Mouse (Mus musculus) frontal cortex, postnatal 36 days (tissue): ENCODE data around the gene Cdh22.

ENCODE experiments used
- DNase-seq, 2 experiments: peaks; one replicate each; pipeline ENCODE4 v3.0.0; 2022; ENCODE audit warnings: low spot score in 2 of 2

The Cdh22 gene

DNA sequence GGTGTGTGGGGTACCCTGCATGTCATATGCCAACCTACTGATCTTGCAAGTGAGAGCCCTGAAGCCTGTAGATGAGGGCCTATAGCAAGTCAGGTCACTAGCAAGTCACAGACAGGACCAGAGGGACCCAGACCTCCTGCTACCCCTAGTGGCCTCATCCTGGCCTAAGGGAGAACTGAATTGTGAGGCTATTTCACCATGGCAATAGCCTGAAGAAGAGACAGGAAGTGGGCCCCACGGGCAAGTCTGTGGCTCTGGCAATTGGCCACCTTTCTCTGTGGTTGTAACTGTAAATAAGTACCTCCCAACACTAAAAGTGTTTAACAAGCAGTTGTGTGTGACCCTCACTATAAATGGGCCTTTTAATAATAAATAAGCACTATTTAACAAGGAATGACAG is 16.2 kb upstream of the Cdh22 start:
- DNase-seq = no peak

- DNase-seq = no peak
Observed at GRCm38 (mm10) chr2:165248967-165249366, 14.3 kb upstream of the Cdh22 start.

GRCm38 (mm10) chr2:165246349-165246748 is 11.7 kb upstream of the Cdh22 start:
- DNase-seq = no peak

- DNase-seq = no peak
Observed at GRCm38 (mm10) chr2:165243122-165243720, 8.6 kb upstream of the Cdh22 start.

DNA sequence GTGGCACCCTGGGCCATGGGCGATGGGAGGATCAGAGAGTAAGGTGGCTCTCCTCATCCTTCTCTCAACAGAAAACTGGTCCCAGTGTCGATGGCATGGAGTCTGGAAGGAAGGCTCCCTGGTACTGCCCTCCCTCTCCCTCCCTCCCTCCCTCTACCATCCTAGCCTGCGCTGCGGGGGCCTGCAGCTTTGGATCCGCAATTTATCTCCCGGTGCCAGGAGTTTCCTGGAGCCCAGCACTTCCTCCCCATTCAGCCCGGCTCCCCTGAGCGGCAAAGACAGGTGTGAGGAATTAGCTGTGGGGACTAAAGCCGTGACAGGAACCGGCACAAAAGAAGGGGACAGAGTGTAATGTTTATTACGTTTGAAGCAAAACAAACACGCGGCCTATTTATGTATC is 7.9 kb upstream of the Cdh22 start:
- no peak for DNase-seq

- DNase-seq = no peak
Observed at GRCm38 (mm10) chr2:165241786-165242185, 7.1 kb upstream of the Cdh22 start.

DNA sequence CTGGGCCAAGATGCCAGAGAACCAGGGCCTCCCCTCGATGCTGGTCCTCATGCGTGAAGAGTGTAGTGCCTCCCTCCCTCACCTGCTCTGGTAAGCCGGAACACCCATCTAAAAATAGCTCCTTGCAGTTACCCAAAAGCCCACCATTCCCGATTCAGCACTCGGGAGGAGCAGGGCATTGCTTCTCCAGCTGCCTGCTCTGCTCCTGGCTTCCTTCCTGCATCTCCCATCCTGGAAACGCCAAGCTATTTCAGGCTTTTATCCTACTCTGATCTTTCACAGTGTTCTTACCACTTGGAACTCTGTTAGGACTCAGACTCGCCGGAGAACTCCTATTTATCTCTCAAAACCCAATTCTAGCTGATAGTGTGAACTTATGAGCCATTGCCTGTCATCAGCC is 5.7 kb upstream of the Cdh22 start:
- DNase-seq = no peak

- no peak for DNase-seq
Observed at GRCm38 (mm10) chr2:165239533-165240144, 5.0 kb upstream of the Cdh22 start.

DNA sequence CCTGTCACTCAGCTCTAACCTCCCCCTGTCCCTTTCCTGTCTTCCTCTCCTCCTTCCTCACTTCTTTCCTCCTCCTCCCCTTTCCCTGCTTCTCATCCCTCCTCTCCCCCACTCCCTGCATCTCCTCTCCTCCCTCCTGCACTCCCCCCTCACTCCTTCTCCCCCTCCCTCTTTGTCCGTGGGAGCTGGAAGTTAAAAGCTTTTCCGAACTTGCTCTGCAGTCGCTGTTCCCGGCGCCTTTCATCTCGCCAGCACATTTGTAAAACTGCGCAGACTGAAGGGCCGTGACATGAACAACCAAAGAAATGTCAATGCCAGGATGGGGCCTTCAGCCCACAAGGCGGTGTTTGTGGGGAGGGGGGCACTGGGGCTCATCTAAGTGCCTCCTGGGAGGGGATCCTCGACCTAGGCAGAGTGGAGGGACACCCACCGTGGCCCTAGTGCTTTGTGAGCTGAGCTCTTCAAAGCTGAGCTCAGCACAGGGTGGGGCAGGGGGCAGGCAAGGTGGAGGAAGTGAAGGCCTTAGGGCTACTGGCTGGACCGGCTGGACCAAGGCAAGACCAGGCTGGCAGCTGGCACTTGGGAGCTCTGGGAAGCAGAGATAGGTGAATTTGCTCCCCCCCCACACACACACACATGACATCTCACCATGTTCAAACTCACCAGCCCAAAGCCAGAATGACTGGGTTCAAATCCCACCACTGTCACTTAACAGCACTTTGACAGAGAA is 3.9 kb upstream of the Cdh22 start:
- no peak for DNase-seq

GRCm38 (mm10) chr2:165234291-165234612 is 401 bp downstream of the Cdh22 start:
- DNase-seq = no peak

GRCm38 (mm10) chr2:165233491-165234290 is 962 bp downstream of the Cdh22 start:
- DNase-seq = peak in 1 of 2 experiments; percentile 53

DNA sequence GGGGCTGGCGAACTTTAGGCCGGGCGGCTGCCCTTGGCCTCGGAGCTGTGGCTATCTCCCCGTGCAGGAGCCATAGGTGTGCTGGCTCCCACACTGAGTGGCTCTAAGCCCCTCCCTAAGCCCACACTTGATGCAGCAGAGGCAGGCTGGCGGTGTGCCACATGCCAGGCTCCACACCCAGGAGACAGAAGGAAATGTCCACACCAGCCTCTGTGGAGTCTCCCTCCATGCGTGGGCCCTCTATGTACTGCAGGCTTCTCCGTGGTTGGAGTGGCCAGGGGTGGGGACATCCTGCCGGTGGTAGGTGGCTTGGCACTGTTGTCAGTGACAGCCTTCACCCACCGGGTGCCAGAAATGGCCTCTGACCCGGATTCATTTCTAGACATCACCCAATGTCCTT is 5.6 kb downstream of the Cdh22 start:
- DNase-seq = no peak

DNA sequence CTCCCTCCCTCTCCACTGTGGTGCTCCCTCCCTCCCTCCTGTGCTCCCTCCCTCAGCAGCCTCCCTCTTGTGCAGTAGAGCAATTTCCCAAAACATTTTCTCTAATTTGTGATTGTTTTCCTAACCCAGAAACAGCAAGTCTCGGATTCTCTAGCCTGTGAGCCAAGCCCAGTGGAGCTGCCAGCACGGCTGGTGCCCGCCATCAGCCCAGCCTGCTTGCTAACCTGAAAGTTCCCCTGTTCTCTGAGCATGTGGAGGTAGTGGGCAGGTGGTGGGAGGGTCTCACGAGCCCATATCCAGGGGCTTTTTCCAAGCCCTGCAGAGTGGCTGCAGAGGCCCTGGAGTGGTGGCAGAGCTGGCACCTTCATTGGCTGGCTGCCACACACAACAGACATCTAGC is 10.8 kb downstream of the Cdh22 start:
- DNase-seq = no peak

GRCm38 (mm10) chr2:165221952-165222351 is 12.7 kb downstream of the Cdh22 start:
- no peak for DNase-seq

DNA sequence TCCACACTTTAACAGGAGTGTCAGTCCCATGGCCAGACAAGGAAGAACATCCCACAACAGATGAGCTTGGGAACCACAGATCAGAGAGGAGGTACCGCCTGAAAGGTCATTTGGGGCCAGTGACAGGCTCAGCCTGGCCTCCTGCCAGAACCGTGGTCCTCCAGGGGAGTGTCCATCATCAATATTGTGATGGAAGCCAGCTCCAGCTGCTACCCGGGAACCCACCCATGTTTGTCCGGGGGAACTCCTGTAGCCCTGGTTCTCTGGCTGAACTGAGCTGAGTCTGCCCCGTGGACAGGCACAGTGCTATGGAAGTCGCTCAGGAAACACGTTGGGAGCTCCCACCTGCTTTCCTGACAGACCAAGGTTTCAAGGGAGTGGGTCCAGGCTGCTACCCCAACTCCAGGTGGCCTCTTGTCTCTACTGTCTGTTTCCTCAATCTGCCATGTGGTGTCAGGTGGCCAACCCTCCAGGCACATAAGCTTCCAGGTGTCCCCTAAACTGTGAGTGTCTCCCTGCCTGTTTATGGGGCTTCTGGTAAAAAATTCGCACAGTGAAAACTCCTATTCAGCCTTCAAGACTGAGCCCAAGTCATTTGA is 14.2 kb downstream of the Cdh22 start:
- no peak for DNase-seq

DNA sequence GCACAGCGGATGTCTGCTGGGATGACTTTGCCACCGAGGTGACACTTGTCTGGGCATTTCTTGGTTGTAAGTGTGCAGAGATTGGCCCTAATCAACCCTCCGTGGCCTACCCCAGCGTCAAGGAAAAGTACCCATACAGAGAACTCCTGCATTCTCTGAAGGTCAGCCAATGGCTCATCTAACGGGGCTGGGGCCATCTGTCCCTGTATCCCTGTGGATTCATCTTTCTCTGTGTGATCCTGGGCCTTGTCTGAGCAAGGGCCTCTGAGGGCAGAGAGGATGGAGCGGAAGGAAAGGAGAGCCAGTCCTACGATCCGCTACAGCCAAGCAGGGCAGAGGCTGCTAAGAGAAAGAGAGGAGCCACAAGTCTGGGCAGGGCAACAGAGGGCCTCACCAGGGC is 15.7 kb downstream of the Cdh22 start:
- no peak for DNase-seq

DNA sequence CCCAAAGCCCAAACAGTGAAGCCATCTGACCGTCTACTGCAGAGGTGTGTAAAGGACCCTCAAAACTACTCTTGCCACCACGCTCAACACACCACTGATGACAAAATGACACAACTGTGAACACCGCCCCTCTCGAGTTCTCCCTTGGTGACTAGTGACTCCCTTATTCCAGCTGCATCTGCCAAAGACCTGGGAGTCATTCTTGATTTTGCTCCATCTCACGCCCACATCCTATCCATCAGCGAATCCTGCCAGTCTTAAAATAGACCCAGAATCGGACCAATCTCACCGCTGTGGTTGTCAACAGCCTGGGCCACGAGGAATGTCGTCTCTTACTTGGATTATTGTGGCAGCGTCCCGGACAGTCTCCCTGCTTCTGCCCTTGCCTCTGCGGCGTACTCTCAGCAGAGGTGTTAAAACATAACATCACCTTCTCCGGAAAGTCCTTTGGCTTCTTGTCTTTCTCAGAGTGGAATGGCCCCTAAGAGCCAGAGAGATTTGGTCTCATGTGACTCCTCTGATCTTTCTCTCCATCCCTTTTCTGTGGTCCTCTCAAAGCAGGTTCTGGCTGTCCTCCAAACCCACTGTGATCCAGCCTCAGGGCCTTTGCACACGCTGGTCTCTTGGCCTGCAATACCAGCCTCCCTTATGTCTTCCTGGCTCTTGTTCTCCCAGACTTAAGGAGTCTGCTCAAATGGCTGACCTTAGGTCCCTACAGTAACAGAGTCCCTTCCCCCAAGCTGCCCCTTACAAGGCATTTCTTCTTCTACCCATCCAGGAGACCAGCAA is 17.1 kb downstream of the Cdh22 start:
- DNase-seq = no peak

DNA sequence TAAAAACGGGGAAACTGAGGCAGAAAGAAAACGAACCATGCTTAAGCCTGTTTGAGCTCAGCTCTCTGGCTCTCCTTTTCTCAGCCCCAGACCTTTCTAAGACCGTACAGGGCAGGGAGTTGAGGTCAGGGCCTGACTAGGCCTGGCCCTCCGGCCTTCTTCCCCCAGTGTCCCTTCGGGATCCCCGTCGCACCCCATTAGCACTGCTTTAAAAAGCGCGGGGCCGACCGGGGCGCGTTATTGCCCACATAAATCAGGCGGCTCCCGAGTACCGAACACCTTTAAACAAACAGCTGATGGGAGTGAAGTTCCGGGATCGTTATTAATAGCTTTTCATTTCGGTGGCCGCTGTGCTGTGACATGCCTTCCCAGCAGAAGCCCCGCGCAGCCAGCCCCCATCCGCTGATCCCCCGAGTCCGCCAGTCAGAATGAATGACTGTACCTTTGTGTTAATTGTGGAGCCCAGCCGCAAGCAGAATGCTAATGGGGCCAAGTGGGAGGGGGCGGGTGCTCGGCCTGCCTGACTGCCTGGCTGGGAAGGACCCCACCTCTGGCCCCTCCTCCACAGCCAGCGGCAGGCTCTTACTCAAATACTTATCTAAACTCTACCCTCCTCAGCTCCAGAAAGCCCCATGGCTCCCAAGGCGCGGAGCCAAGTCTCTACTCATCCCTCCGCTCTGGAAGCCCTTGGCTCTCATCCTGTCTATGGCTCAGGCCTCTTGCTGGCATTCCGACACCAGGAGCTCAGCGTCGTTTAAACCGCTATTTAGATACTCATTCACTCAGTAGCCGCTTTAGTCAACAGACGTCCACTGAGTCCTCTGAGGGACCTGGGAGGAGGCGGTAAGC is 19.3 kb downstream of the Cdh22 start:
- DNase-seq = no peak

GRCm38 (mm10) chr2:165211426-165212079 is 23.1 kb downstream of the Cdh22 start:
- no peak for DNase-seq

GRCm38 (mm10) chr2:165210948-165211347 is 23.7 kb downstream of the Cdh22 start:
- DNase-seq = no peak
